Mouse (Mus musculus) monocyte, adult 5-6 weeks (primary cell): ENCODE results near the gene M6pr. TPM values are rescaled to one million over a fixed set of nuclear protein-coding genes. Genes with fewer than 3 reads are reported as not detected.

ENCODE experiments used
- total RNA-seq: library from RNA; stranded (forward); fragments of 200-1000, 200-491, 200-594 nt; gene quantifications from 3 replicates; pipeline ENCODE4 v1.2.3, GENCODE M21; 2017

M6pr gene
- total RNA-seq, 1 experiment from 2014 or later = 422 TPM

Other genes starting within 250 kb of the M6pr start
- gene Klrg1, start 25.8 kb upstream of the M6pr start, total RNA-seq = 101 to 234 TPM (median 111 TPM) in 3 replicates
- gene Phc1, start 31.8 kb downstream of the M6pr start, total RNA-seq = 4.1 to 7.6 TPM (median 6.6 TPM) in 3 replicates
- not detected in 3 replicates for gene Rimklb, start 190.0 kb downstream of the M6pr start, total RNA-seq
- gene Mfap5, start 197.1 kb downstream of the M6pr start, total RNA-seq = not detected in 3 replicates
- gene Aicda, start 245.1 kb downstream of the M6pr start, total RNA-seq = 1.6 TPM in 1 of 3 replicates, not detected in the others